Mouse (Mus musculus) lung, embryonic 14.5 days (tissue): ENCODE measurements at regions not wholly inside any gene's neighbourhood (a gene's known extent, or its start where the extent isn't known, plus 50 kb on each side); places are given as distances from the start of the nearest gene placed in this dataset.

Experiments used
- ATAC-seq: fragments of 200-750 bp; cut with Nextera tagmentation; 2 replicates; pipeline ENCODE4 v1.8.0; 2017; ENCODE audit warnings: mild to moderate bottlenecking, moderate TSS enrichment, moderate library complexity; ENCODE audit not compliant: insufficient read depth
- DNase-seq: peaks from one replicate; pipeline ENCODE4 v3.0.0-alpha.2; 2015
- H3K27ac ChIP-seq: fragments of 300-500 bp; sonication (generic); 2 replicates; pipeline ENCODE4 v1.5.1; 2014; ENCODE audit warnings: low read depth, mild to moderate bottlenecking, moderate library complexity
- H3K27me3 ChIP-seq: fragments of 300-500 bp; sonication (generic); 2 replicates; pipeline ENCODE4 v1.6.1; 2014; ENCODE audit warnings: low read length, control low read depth; ENCODE audit not compliant: insufficient read depth
- H3K36me3 ChIP-seq: fragments of 300-500 bp; sonication (generic); 2 replicates; pipeline ENCODE4 v1.6.1; 2014; ENCODE audit warnings: control low read depth; ENCODE audit not compliant: insufficient read depth
- H3K4me1 ChIP-seq: fragments of 300-500 bp; sonication (generic); 2 replicates; pipeline ENCODE4 v1.6.1; 2014; ENCODE audit warnings: antibody characterized with exemption, control low read depth; ENCODE audit not compliant: insufficient read depth
- H3K4me2 ChIP-seq: fragments of 300-500 bp; sonication (generic); 2 replicates; pipeline ENCODE4 v1.6.1; 2014; ENCODE audit warnings: mild to moderate bottlenecking
- H3K4me3 ChIP-seq: fragments of 300-500 bp; sonication (generic); 2 replicates; pipeline ENCODE4 v1.5.1; 2014; ENCODE audit warnings: low read depth, low read length
- H3K9ac ChIP-seq: fragments of 300-500 bp; sonication (generic); 2 replicates; pipeline ENCODE4 v1.6.1; 2014
- H3K9me3 ChIP-seq: fragments of 300-500 bp; sonication (generic); 2 replicates; pipeline ENCODE4 v1.6.1; 2016; ENCODE audit warnings: low read depth, low read length, control low read depth
- CTCF ChIP-seq: IDR thresholded peaks from 2 replicates; pipeline ENCODE4 v1.5.1; 2016; ENCODE audit warnings: antibody characterized with exemption, low read depth
- WGBS: fragments of 180-500 bp; shearing (Covaris S2); extraction: QIAGEN DNeasy Blood & Tissue Kit; methylation state at CpG from one replicate; pipeline ENCODE4 v1.1.7; 2014; 5-methylcytosine and 5-hydroxymethylcytosine counted together

GRCm38 (mm10) chr8:115885121-115885743 lies 177.6 kb upstream of the Maf start:
- no peak for TF ChIP-seq CTCF
- DNase-seq (peak; percentile 57), ATAC-seq (peak; percentile 75; the same call in 1 of the 2 replicates)
- Histone ChIP-seq H3K4me3 (no peak overlapping the region), H3K27me3 (no peaks in the 10 kb centered on the region), H3K4me1 (0 out of 2 replicates have a peak, but pooled peaks cover 2% of the 10 kb centered on the region), H3K36me3 (no peaks in the 10 kb centered on the region), H3K4me2 (no peak overlapping the region), H3K9ac (no peak overlapping the region), H3K9me3 (no peaks in the 10 kb centered on the region), H3K27ac (no peak overlapping the region)
- WGBS = 54% methylated on average over 2 of the region's 2 CpGs

- TF ChIP-seq CTCF = no peak
- Histone ChIP-seq H3K36me3 (no peaks in the 10 kb centered on the region), H3K4me2 (no peak overlapping the region), H3K9ac (no peak overlapping the region), H3K4me1 (0 out of 2 replicates have a peak, but pooled peaks cover 2% of the 10 kb centered on the region), H3K27ac (no peak overlapping the region), H3K9me3 (no peaks in the 10 kb centered on the region), H3K4me3 (no peak overlapping the region), H3K27me3 (no peaks in the 10 kb centered on the region)
- WGBS = 34% methylated on average over 3 of the region's 3 CpGs
- peak; percentile 42 for DNase-seq
- peak; percentile 41; the same call in 1 of the 2 replicates for ATAC-seq
Observed at GRCm38 (mm10) chr8:115883808-115884207, 176.2 kb upstream of the Maf start.

- ATAC-seq (no peak), DNase-seq (no peak)
- Histone ChIP-seq H3K9me3 (no peaks in the 10 kb centered on the region), H3K4me3 (no peak overlapping the region), H3K27ac (no peak overlapping the region), H3K4me1 (0 out of 2 replicates have a peak, but pooled peaks cover 2% of the 10 kb centered on the region), H3K36me3 (no peaks in the 10 kb centered on the region), H3K27me3 (no peaks in the 10 kb centered on the region), H3K9ac (no peak overlapping the region), H3K4me2 (no peak overlapping the region)
- TF ChIP-seq CTCF = no peak
- WGBS = 69% methylated on average over 8 of the region's 8 CpGs
Observed at GRCm38 (mm10) chr8:115881881-115882280, 174.3 kb upstream of the Maf start.

- DNase-seq = peak; percentile 88
- H3K9ac ChIP-seq = no peak overlapping the region
- H3K27me3 ChIP-seq = no peaks in the 10 kb centered on the region
- peaks cover 21% of the 10 kb centered on the region for H3K4me1 ChIP-seq
- 21% methylated on average over 7 of the region's 7 CpGs for WGBS
- no peaks in the 10 kb centered on the region for H3K36me3 ChIP-seq
- no peak for TF ChIP-seq CTCF
- H3K4me2 ChIP-seq = no peak overlapping the region
- ATAC-seq = peak; percentile 72
- no peak overlapping the region for H3K4me3 ChIP-seq
- no peaks in the 10 kb centered on the region for H3K9me3 ChIP-seq
- H3K27ac ChIP-seq = peak overlapping the region; percentile 67
Observed at GRCm38 (mm10) chr8:115874789-115875188, 167.2 kb upstream of the Maf start.

- no peak for TF ChIP-seq CTCF
- no peaks in the 10 kb centered on the region for H3K9me3 ChIP-seq
- no peak overlapping the region for H3K9ac ChIP-seq
- H3K27me3 ChIP-seq = no peaks in the 10 kb centered on the region
- no peaks in the 10 kb centered on the region for H3K36me3 ChIP-seq
- no peak overlapping the region for H3K4me3 ChIP-seq
- peaks cover 21% of the 10 kb centered on the region for H3K4me1 ChIP-seq
- H3K4me2 ChIP-seq = no peak overlapping the region
- DNase-seq (peak; percentile 68), ATAC-seq (peak; percentile 68; the same call in 1 of the 2 replicates)
- WGBS = 49% methylated on average over 5 of the region's 5 CpGs
- H3K27ac ChIP-seq = 0 out of 2 replicates have a peak overlapping the region, but pooled peaks have one; percentile 40
Observed at GRCm38 (mm10) chr8:115871381-115871780, 163.8 kb upstream of the Maf start.

GRCm38 (mm10) chr8:115861381-115861780 lies 153.8 kb upstream of the Maf start:
- Histone ChIP-seq H3K4me3 (no peak overlapping the region), H3K27me3 (no peaks in the 10 kb centered on the region), H3K9ac (no peak overlapping the region), H3K9me3 (no peaks in the 10 kb centered on the region), H3K36me3 (no peaks in the 10 kb centered on the region), H3K4me1 (no peaks in the 10 kb centered on the region), H3K4me2 (no peak overlapping the region), H3K27ac (no peak overlapping the region)
- DNase-seq = peak; percentile 39
- TF ChIP-seq CTCF = no peak
- ATAC-seq = peak; percentile 90
- 64% methylated on average over 3 of the region's 3 CpGs for WGBS

- Histone ChIP-seq H3K4me3 (no peak overlapping the region), H3K4me1 (no peaks in the 10 kb centered on the region), H3K9me3 (no peaks in the 10 kb centered on the region), H3K4me2 (no peak overlapping the region), H3K27me3 (no peaks in the 10 kb centered on the region), H3K9ac (no peak overlapping the region), H3K27ac (no peak overlapping the region), H3K36me3 (no peaks in the 10 kb centered on the region)
- WGBS = 80% methylated on average over 8 of the region's 8 CpGs
- no peak for TF ChIP-seq CTCF
- ATAC-seq (0 out of 2 replicates have a peak, but pooled peaks have one; percentile 28), DNase-seq (no peak)
Observed at GRCm38 (mm10) chr8:115859406-115859805, 151.8 kb upstream of the Maf start.
